Mouse (Mus musculus) lung, embryonic 16.5 days (tissue): Measurements from ENCODE around the gene Pinlyp. TPM values are rescaled to one million over a fixed set of nuclear protein-coding genes. Genes with fewer than 3 reads are reported as not detected.
A peak's percentile ranks its signal among the peaks of the same experiment; 100 is the strongest.

Experiments used
- ATAC-seq: fragments of 200-750 bp; cut with Nextera tagmentation; 2 replicates; pipeline ENCODE4 v1.8.0; 2017; ENCODE audit warnings: low read depth, mild to moderate bottlenecking, moderate library complexity
- H3K27ac ChIP-seq: fragments of 300-500 bp; sonication (generic); 2 replicates; pipeline ENCODE4 v1.5.1; 2014; ENCODE audit warnings: mild to moderate bottlenecking, control low read depth, low read length
- H3K27me3 ChIP-seq: fragments of 300-500 bp; sonication (generic); 2 replicates; pipeline ENCODE4 v1.6.1; 2014; ENCODE audit warnings: low read depth, low read length, mixed read lengths; ENCODE audit not compliant: control insufficient read depth, insufficient read depth
- H3K36me3 ChIP-seq: fragments of 300-500 bp; sonication (generic); 2 replicates; pipeline ENCODE4 v1.6.1; 2014; ENCODE audit warnings: low read length; ENCODE audit not compliant: control insufficient read depth, insufficient read depth
- H3K4me1 ChIP-seq: fragments of 300-500 bp; sonication (generic); replicated peaks from 2 replicates; pipeline ENCODE4 v1.6.1; 2014; ENCODE audit warnings: low read length, mixed read lengths; ENCODE audit not compliant: control insufficient read depth, insufficient read depth
- H3K4me2 ChIP-seq: fragments of 300-500 bp; sonication (generic); 2 replicates; pipeline ENCODE4 v1.6.1; 2014; ENCODE audit warnings: low read depth, low read length, control low read depth
- H3K4me3 ChIP-seq: fragments of 300-500 bp; sonication (generic); 2 replicates; pipeline ENCODE4 v1.5.1; 2014; ENCODE audit warnings: mild to moderate bottlenecking, low read length, control low read depth
- H3K9ac ChIP-seq: fragments of 300-500 bp; sonication (generic); 2 replicates; pipeline ENCODE4 v1.6.1; 2014; ENCODE audit warnings: low read length, control low read depth
- H3K9me3 ChIP-seq: fragments of 300-500 bp; sonication (generic); 2 replicates; pipeline ENCODE4 v1.6.1; 2016; ENCODE audit warnings: low read length; ENCODE audit not compliant: control insufficient read depth
- WGBS: fragments of 180-500 bp; shearing (Covaris S2); extraction: QIAGEN DNeasy Blood & Tissue Kit; methylation state at CpG from one replicate; pipeline ENCODE4 v1.1.7; 2014; 5-methylcytosine and 5-hydroxymethylcytosine counted together
- polyA plus RNA-seq: library from polyadenylated mRNA; unstranded; fragments of >200 nt; fragmentation: Nextera tagmentation; extraction: Ambion mirVana; gene quantifications from 2 replicates; pipeline ENCODE4 v1.2.1, GENCODE M21; 2015

Gene Pinlyp
- 0.25 and 0.52 TPM in 2 replicates for polyA plus RNA-seq

DNA sequence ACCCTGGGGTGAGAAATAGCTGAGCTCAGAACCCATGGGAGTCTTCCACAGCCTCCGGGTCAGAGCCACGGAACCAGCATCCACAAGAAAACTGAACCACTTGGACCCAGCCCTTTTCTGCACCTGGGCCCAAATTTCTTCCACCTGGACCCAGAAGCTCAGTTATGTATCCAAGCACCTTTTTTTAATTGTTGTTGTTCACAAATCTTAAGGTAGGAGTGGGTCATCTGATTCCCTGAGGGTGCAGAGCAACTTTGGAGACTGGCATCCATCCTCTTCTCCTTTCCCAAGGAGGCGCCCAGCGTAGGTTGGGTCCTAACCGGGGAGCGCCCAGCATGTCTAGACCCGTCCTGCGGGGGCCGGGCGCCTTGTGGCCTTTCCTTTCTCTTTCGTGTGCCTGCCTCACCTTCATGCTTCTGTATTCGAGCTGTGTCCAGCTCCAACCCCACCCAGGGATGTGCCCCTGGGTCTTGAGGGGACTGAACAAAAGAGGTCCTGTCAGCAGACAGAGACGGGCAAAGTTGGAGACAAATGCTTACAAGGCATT lies at the start of gene Pinlyp, which contains the start of gene Xrcc1:
Pinlyp (minus strand) TSS at position 51 of the 547 bp plus-strand sequence.
Xrcc1 (plus strand) TSS at position 222 of the 547 bp plus-strand sequence.
- H3K4me1 ChIP-seq: peaks cover 7% of the 10 kb centered on the region
- peaks cover 9% of the 10 kb centered on the region for H3K36me3 ChIP-seq
- ATAC-seq: no peak; the same call in 1 of the 2 replicates
- H3K27me3 ChIP-seq: no peaks in the 10 kb centered on the region
- peak within 1 kb of the TSS; percentile 87 for H3K9ac ChIP-seq
- no peaks in the 10 kb centered on the region for H3K9me3 ChIP-seq
- WGBS: 32% methylated on average over 13 of the region's 13 CpGs
- peak within 1 kb of the TSS; percentile 74 for H3K4me2 ChIP-seq
- peak within 1 kb of the TSS; percentile 82 for H3K27ac ChIP-seq
- H3K4me3 ChIP-seq: peak within 1 kb of the TSS; percentile 84

DNA sequence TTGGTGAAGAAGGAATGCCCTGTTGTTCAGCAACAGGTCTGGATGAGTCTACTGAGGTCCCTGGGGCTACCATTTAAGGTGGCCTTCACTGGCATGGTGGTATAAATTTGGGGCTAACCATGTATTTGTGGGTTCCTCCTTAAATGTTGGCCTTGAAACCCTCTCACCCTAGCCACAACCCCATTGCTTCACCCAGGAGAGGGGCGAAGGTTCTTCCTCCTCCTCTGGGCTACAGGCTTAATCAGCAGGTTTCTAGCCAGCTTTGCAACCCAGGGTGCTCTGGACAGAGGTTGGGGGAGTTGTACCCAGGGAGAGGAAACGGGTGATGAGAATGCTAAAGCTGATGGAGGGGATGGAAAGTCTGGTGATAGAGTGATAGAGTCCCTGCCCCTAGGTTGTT lies 49.5 kb upstream of the Pinlyp start:
- ATAC-seq: no peak

DNA sequence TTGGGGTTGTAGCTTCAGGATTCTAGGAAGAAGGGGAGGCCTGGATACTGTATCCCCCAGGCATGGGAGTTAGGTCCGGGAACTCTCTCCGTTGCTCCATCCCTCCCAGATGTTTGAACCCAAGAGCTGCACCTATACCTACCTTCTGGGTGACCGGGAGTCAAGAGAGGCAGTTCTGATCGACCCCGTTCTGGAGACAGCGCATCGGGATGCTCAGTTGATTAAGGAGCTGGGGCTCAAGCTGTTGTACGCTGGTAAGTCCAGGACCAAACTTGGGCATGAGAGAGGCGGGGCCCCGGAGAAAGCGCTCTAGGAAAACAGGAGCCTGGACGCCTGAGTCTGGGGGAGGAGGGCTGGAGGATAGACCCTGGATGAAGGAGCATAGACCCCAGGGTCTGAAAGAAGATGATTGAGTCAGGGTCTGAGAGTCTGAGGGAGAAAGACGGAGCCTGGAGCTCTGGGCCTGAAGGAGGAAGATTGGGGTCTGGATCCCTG lies 48.4 kb upstream of the Pinlyp start:
- ATAC-seq: peak; percentile 29; the same call in 1 of the 2 replicates
- no peaks in the 10 kb centered on the region for H3K36me3 ChIP-seq
- peak overlapping the region; percentile 83 for H3K9ac ChIP-seq
- H3K27ac ChIP-seq: no peak overlapping the region
- 6% methylated on average over 13 of the region's 13 CpGs for WGBS
- H3K27me3 ChIP-seq: no peaks in the 10 kb centered on the region
- H3K4me1 ChIP-seq: peaks cover 16% of the 10 kb centered on the region; the same call in 1 of the 2 replicates
- peak overlapping the region; percentile 75 for H3K4me3 ChIP-seq
- H3K4me2 ChIP-seq: peak overlapping the region; percentile 92
- no peaks in the 10 kb centered on the region for H3K9me3 ChIP-seq

More for the DNA sequence above, 49.5 kb upstream of the Pinlyp start:
- Histone ChIP-seq H3K9ac (no peak overlapping the region), H3K27ac (no peak overlapping the region), H3K36me3 (no peaks in the 10 kb centered on the region), H3K9me3 (no peaks in the 10 kb centered on the region), H3K27me3 (no peaks in the 10 kb centered on the region), H3K4me1 (peaks cover 16% of the 10 kb centered on the region; the same call in 1 of the 2 replicates), H3K4me3 (no peak overlapping the region), H3K4me2 (no peak overlapping the region)
- 67% methylated on average over 2 of the region's 2 CpGs for WGBS

DNA sequence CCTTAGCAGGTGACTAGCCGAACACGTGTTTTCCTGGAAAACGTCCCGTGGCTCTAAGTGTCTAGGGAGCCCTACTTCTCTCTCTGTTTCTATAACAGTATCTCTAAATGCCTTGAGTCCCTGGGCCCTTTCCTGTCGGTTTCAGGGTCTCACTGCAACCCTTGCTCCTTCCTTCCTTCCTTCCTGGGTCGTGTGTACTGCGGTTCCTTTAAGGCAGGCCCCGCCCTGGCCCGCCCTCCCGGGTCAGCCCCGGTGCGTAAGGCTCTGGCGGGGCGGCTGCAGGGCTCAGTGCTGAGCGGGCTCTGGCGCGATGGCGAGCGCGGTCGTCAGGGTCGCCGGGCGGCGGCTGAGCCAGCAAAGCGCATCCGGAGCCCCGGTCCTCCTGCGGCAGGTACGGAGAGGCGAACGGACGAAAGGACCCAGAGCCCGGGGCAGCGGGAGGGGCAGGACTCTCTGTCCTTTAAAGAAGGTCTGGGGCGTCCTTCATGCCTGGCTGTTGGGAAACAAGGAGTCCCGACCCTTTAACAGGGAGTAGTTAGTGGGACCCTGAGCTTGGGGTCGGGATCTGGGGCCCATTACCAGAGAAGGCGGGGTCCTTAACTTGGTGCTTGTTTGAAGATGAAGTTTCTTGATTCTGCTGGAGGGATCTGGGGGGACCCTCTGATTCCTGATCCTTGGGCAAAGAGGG lies 47.8 kb upstream of the Pinlyp start:
- H3K4me3 ChIP-seq: peak overlapping the region; percentile 75
- no peaks in the 10 kb centered on the region for H3K36me3 ChIP-seq
- no peaks in the 10 kb centered on the region for H3K27me3 ChIP-seq
- no peaks in the 10 kb centered on the region for H3K9me3 ChIP-seq
- 1% methylated on average over 39 of the region's 39 CpGs for WGBS
- H3K4me1 ChIP-seq: peaks cover 16% of the 10 kb centered on the region; the same call in 1 of the 2 replicates
- H3K9ac ChIP-seq: peak overlapping the region; percentile 83
- peak overlapping the region; percentile 92 for H3K4me2 ChIP-seq
- H3K27ac ChIP-seq: no peak overlapping the region
- ATAC-seq: peak; percentile 94

DNA sequence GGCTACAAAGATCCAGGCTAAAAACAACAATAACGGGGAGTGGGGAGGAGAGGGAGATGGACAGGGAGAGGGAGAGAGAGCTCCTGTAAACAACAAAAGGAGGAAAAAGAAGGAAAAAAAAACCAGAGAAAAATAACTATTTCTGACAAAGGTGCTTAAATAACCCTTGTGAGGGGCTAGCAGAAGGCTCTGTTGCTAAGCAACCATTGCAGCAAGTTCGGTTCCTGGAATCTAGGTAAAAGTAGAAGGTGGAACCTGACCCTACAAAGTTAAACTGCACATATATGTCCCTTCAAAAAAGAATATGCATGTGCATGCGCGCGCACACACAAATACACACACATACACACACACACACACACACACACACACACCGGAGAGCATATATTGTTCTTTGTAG lies 46.9 kb upstream of the Pinlyp start:
- Histone ChIP-seq H3K9ac (no peak overlapping the region), H3K4me2 (no peak overlapping the region), H3K27ac (no peak overlapping the region), H3K27me3 (no peaks in the 10 kb centered on the region), H3K9me3 (no peaks in the 10 kb centered on the region), H3K36me3 (no peaks in the 10 kb centered on the region), H3K4me1 (peaks cover 20% of the 10 kb centered on the region; the same call in 1 of the 2 replicates), H3K4me3 (no peak overlapping the region)
- no peak for ATAC-seq
- WGBS: 76% methylated on average over 6 of the region's 6 CpGs

DNA sequence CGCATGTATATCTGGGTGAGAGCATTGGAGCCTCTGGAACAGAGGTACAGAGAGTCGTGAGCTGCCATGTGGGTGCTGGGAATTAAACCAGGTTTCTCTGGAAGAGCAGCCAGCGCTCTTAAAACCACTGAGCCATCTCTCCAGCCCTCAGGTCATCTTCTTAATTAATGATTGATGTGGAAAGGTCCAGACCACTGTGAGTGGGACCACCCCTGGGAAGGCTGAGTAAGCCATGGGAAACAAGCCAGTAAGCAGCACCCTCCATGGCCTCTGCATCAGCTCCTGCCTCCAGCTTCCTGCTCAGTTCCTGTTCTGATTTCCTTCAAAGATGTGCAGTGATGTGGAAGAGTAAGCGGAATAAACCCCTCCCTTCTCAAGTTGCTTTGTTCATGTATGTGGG lies 46.2 kb upstream of the Pinlyp start:
- no peak overlapping the region for H3K27ac ChIP-seq
- H3K9me3 ChIP-seq: no peaks in the 10 kb centered on the region
- H3K27me3 ChIP-seq: peaks cover 1% of the 10 kb centered on the region
- no peak overlapping the region for H3K9ac ChIP-seq
- WGBS: 56% methylated on average over 4 of the region's 4 CpGs
- peaks cover 26% of the 10 kb centered on the region for H3K4me1 ChIP-seq
- H3K36me3 ChIP-seq: no peaks in the 10 kb centered on the region
- no peak overlapping the region for H3K4me3 ChIP-seq
- no peak for ATAC-seq
- H3K4me2 ChIP-seq: no peak overlapping the region

DNA sequence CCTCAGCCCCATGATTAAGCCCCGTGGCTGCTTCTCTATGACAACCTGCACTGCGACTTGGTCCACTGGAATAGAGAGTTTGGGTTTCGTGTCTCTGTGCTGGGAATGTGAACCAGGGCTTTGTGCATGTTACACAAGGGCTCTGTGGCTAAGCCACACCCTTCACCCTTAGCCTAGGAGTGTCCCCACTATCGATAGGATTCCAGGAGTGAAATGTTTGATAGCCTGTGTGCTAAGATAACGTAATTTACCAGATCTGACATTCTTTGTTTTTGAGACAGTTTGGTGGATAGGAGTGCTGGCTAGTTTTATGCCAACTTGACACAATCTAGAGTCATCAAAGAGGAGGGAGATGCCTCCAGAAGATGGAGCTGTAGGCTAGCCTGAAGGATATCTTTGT lies 45.8 kb upstream of the Pinlyp start:
- Histone ChIP-seq H3K4me2 (no peak overlapping the region), H3K27ac (no peak overlapping the region), H3K9ac (no peak overlapping the region), H3K27me3 (peaks cover 5% of the 10 kb centered on the region), H3K4me1 (peaks cover 29% of the 10 kb centered on the region), H3K4me3 (no peak overlapping the region), H3K36me3 (no peaks in the 10 kb centered on the region), H3K9me3 (no peaks in the 10 kb centered on the region)
- no peak for ATAC-seq
- WGBS: 59% methylated on average over 5 of the region's 5 CpGs

DNA sequence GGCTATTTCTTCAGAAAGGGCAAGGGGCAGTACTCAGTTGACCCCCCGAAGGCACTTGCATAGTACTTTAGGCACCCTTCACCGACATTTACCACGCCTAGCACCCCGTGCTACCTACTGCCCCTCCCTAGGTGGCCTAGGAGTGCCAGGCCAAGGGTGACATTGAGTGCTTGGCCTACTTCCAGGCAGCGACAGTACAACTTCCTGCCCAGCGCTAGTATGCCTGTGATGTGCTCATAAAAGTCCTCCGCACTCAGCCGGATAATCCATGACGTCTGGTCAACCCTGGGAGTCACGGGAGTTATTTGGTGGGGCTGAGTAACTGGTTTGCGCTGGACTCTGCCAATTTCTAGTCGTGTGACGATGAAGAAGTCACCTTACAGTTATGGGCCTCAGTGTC lies 42.4 kb upstream of the Pinlyp start:
- 55% methylated on average over 13 of the region's 13 CpGs for WGBS
- ATAC-seq: 0 out of 2 replicates have a peak, but pooled peaks have one; percentile 8

DNA sequence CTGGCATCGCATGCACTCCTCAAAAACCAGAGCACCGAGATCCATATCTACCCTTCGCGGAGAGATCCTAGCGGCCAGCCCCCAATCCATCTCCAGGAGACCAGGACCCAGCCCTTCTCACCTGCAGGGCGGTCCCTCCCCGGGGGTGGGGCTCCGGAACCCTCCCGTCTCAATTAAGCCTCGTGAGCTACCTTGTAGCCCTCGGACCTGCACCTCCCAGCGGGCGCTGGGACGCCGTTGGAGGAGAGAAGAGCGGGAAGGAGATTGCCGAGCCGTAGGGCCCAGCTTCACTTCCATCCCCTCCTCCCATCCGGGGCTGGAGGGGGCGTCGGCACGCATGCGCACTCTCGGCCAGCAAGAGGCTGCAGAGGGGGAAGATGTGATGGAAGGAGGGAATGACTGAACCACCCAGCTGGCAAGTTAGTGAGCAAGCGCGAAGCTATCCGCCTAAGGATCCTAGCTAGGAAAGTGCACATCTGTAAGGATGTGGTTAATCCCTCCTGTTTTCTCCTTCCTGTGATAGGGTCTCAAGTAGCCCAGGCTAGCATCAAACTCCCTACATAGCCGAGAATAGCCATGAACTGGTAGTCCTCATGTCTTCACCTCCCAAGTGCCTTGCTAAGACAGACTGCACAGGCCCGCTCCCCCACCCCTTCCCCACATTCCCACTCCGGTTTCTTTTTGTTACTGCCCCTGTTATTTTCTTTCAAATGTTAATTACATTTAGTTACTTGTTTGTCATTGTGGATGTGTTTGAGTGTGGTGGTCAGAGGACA lies 41.6 kb upstream of the Pinlyp start, which contains the start of the genes Ethe1 and Zfp575:
Ethe1 (plus strand) TSS at position 214 of the 776 bp plus-strand sequence.
Zfp575 (minus strand) TSS at position 312 of the 776 bp plus-strand sequence.
- H3K4me3 ChIP-seq: peak within 1 kb of the TSS; percentile 60
- 6% methylated on average over 30 of the region's 30 CpGs for WGBS
- no peaks in the 10 kb centered on the region for H3K9me3 ChIP-seq
- H3K4me2 ChIP-seq: peak within 1 kb of the TSS; percentile 88
- H3K36me3 ChIP-seq: no peaks in the 10 kb centered on the region
- peak within 1 kb of the TSS; percentile 31; the same call in 1 of the 2 replicates for H3K27ac ChIP-seq
- H3K27me3 ChIP-seq: peaks cover 22% of the 10 kb centered on the region
- ATAC-seq: peak; percentile 66
- H3K4me1 ChIP-seq: peaks cover 13% of the 10 kb centered on the region
- peak within 1 kb of the TSS; percentile 74 for H3K9ac ChIP-seq

More for the DNA sequence above, 42.4 kb upstream of the Pinlyp start:
- Histone ChIP-seq H3K27me3 (peaks cover 22% of the 10 kb centered on the region), H3K4me1 (peaks cover 19% of the 10 kb centered on the region), H3K9ac (no peak overlapping the region), H3K4me3 (no peak overlapping the region), H3K4me2 (no peak overlapping the region), H3K36me3 (no peaks in the 10 kb centered on the region), H3K27ac (no peak overlapping the region), H3K9me3 (no peaks in the 10 kb centered on the region)
